Mouse (Mus musculus) bone marrow, adult 2 months (tissue): ENCODE data around the gene Eps8l2.

Source experiments
- CTCF ChIP-seq: fragments of 200-500 bp; IDR thresholded peaks from 2 replicates; pipeline ENCODE4 v1.5.1; 2011; ENCODE audit warnings: low read length, control low read depth; ENCODE audit not compliant: control insufficient read depth, insufficient read depth
- POLR2A ChIP-seq: fragments of 200-500 bp; IDR thresholded peaks from 2 replicates; pipeline ENCODE4 v1.6.1; 2011; ENCODE audit warnings: low read depth, mild to moderate bottlenecking, control low read depth, low read length, borderline replicate concordance; ENCODE audit not compliant: control insufficient read depth

GRCm38 (mm10) chr7:141374399-141374798 is 35.7 kb downstream of the Eps8l2 start:
- TF ChIP-seq POLR2A (no peak), CTCF (no peak)
